Mouse (Mus musculus): Measurements from ENCODE around the gene Sh3bp1.

Sh3bp1 gene

GRCm38 (mm10) chr15:78937311-78937710 lies 37.7 kb downstream of the Sh3bp1 start:
- DNase-seq (ENCODE audit: inconsistent age in 2 of 2, low spot score in 1 of 2), result no peak

GRCm38 (mm10) chr15:78937963-78938362 lies 38.4 kb downstream of the Sh3bp1 start:
- DNase-seq (ENCODE audit: inconsistent age in 2 of 2, low spot score in 1 of 2), result no peak

- DNase-seq (ENCODE audit: inconsistent age in 2 of 2, low spot score in 1 of 2), result no peak
Observed at GRCm38 (mm10) chr15:78940325-78940724, 40.8 kb downstream of the Sh3bp1 start.

GRCm38 (mm10) chr15:78942663-78943062 lies 43.1 kb downstream of the Sh3bp1 start:
- peak; percentile 85 to 96 for DNase-seq (ENCODE audit: inconsistent age in 2 of 2, low spot score in 1 of 2)

- no peak for DNase-seq (ENCODE audit: inconsistent age in 2 of 2, low spot score in 1 of 2)
Observed at GRCm38 (mm10) chr15:78946232-78946631, 46.7 kb downstream of the Sh3bp1 start.

- peak; percentile 91 to 94 for DNase-seq (ENCODE audit: inconsistent age in 2 of 2, low spot score in 1 of 2)
Observed at GRCm38 (mm10) chr15:78947657-78948056, 48.1 kb downstream of the Sh3bp1 start, which contains the start of gene Triobp. TSS of gene Triobp (plus strand) at chr15:78947724.

- DNase-seq (ENCODE audit: inconsistent age in 2 of 2, low spot score in 1 of 2), result no peak
Observed at GRCm38 (mm10) chr15:78948152-78948725, 48.7 kb downstream of the Sh3bp1 start.

GRCm38 (mm10) chr15:78948883-78949282 lies 49.3 kb downstream of the Sh3bp1 start:
- DNase-seq (ENCODE audit: inconsistent age in 2 of 2, low spot score in 1 of 2), result no peak

- DNase-seq (ENCODE audit: inconsistent age in 2 of 2, low spot score in 1 of 2), result no peak
Observed at GRCm38 (mm10) chr15:78955663-78956062, 56.1 kb downstream of the Sh3bp1 start.

- peak in 1 of 2 experiments; percentile 59 for DNase-seq (ENCODE audit: inconsistent age in 2 of 2, low spot score in 1 of 2)
Observed at GRCm38 (mm10) chr15:78956351-78956750, 56.8 kb downstream of the Sh3bp1 start.

- DNase-seq (ENCODE audit: inconsistent age in 2 of 2, low spot score in 1 of 2), result no peak
Observed at GRCm38 (mm10) chr15:78957021-78957420, 57.5 kb downstream of the Sh3bp1 start.

GRCm38 (mm10) chr15:78959537-78959936 lies 60.0 kb downstream of the Sh3bp1 start:
- no peak for DNase-seq (ENCODE audit: inconsistent age in 2 of 2, low spot score in 1 of 2)

- peak; percentile 79 to 82 for DNase-seq (ENCODE audit: inconsistent age in 2 of 2, low spot score in 1 of 2)
Observed at GRCm38 (mm10) chr15:78960088-78960487, 60.5 kb downstream of the Sh3bp1 start.

Data from adrenal gland, adult (tissue).